Mouse (Mus musculus): ENCODE measurements around the gene Adora2a.

DNA sequence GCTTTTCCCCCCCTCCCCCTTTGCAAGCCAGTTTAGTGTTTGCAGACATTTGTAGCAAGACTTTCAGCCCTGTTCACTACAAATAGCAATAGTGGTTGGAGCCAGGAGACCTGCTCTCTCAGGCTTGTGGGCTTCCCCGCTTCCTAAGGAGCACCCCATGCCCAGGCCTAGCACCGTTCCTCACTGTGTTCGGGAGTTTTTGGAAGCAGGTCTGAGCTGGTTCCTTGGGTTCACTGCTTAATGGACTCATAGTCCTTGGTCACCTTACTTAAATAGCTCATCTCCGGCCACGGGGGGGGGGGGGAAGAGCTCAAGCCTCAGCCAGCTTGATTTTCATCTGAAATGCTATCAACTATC lies 12.7 kb upstream of the Adora2a start:
- TF ChIP-seq POLR2A (IDR thresholded peaks at IDR 0.05; ENCODE audit: borderline replicate concordance, control insufficient read depth, low read depth, low read length): no peak
- no peak for TF ChIP-seq CTCF (IDR thresholded peaks at IDR 0.05; ENCODE audit: control insufficient read depth, insufficient read depth, low read length)

All from bone marrow, adult 2 months (tissue).